Mouse (Mus musculus) liver, embryonic 14.5 days (tissue): ENCODE results near the gene Cyp2w1. TPM values are rescaled to one million over a fixed set of nuclear protein-coding genes. Genes with fewer than 3 reads are reported as not detected.

ENCODE experiments used
- ATAC-seq: fragments of 200-750 bp; cut with Nextera tagmentation; 2 replicates; pipeline ENCODE4 v1.8.0; 2017; ENCODE audit warnings: moderate number of reproducible peaks, mild to moderate bottlenecking, moderate library complexity; ENCODE audit not compliant: insufficient read depth
- DNase-seq, 3 experiments: peaks; one replicate each; pipeline ENCODE4 v3.0.0-alpha.2; 2012 to 2013; ENCODE audit warnings: low read depth in 3 of 3, low spot score in 3 of 3
- H3K27ac ChIP-seq: fragments of 300-500 bp; sonication (generic); 2 replicates; pipeline ENCODE4 v1.5.1; 2014; ENCODE audit warnings: moderate library complexity, mild to moderate bottlenecking, control low read depth, inconsistent platforms
- H3K27me3 ChIP-seq: fragments of 300-500 bp; sonication (generic); 2 replicates; pipeline ENCODE4 v1.6.1; 2014; ENCODE audit warnings: mild to moderate bottlenecking, low read length, moderate library complexity; ENCODE audit not compliant: control insufficient read depth, insufficient read depth
- H3K36me3 ChIP-seq: fragments of 300-500 bp; sonication (generic); replicated peaks from 2 replicates; pipeline ENCODE4 v1.6.1; 2014; ENCODE audit warnings: low read depth; ENCODE audit not compliant: control insufficient read depth, insufficient read depth
- H3K4me1 ChIP-seq, 2 experiments: fragments of 200-500 bp in 1 of 2; fragments of 300-500 bp in 1 of 2; sonication (generic) in 1 of 2; replicated peaks; 2 replicates each; pipeline ENCODE4 v1.6.1; 2012 to 2014; ENCODE audit warnings: antibody characterized with exemption in 1 of 2, inconsistent platforms in 1 of 2, low read length in 1 of 2; ENCODE audit not compliant: control insufficient read depth in 2 of 2, insufficient read depth in 2 of 2
- H3K4me2 ChIP-seq: fragments of 300-500 bp; sonication (generic); 2 replicates; pipeline ENCODE4 v1.6.1; 2014; ENCODE audit warnings: low read depth, mild to moderate bottlenecking, control low read depth, moderate library complexity
- H3K4me3 ChIP-seq, 2 experiments: fragments of 200-500 bp in 1 of 2; fragments of 300-500 bp in 1 of 2; sonication (generic) in 1 of 2; 2 replicates each; pipeline ENCODE4 v1.5.1; 2012 to 2014; ENCODE audit warnings: low read depth in 2 of 2, low read length in 2 of 2, mild to moderate bottlenecking in 2 of 2, control low read depth in 1 of 2, inconsistent platforms in 1 of 2, moderate library complexity in 1 of 2; ENCODE audit not compliant: insufficient read depth in 1 of 2
- H3K9ac ChIP-seq: fragments of 300-500 bp; sonication (generic); replicated peaks from 2 replicates; pipeline ENCODE4 v1.6.1; 2014; ENCODE audit warnings: mild to moderate bottlenecking, control low read depth, moderate library complexity
- H3K9me3 ChIP-seq: fragments of 300-500 bp; sonication (generic); 2 replicates; pipeline ENCODE4 v1.6.1; 2016; ENCODE audit warnings: low read length, mixed read lengths; ENCODE audit not compliant: control insufficient read depth
- CTCF ChIP-seq: IDR thresholded peaks from 2 replicates; pipeline ENCODE4 v1.5.1; 2016; ENCODE audit warnings: antibody characterized with exemption, low read depth, control low read depth
- EP300 ChIP-seq: IDR thresholded peaks from 2 replicates; pipeline ENCODE4 v1.6.1; 2016; ENCODE audit warnings: antibody characterized with exemption, low read depth
- WGBS: fragments of 180-500 bp; shearing (Covaris S2); extraction: QIAGEN DNeasy Blood & Tissue Kit; methylation state at CpG from one replicate; pipeline ENCODE4 v1.1.7; 2014; ENCODE audit not compliant: insufficient replicate concordance; 5-methylcytosine and 5-hydroxymethylcytosine counted together
- polyA plus RNA-seq, 2 experiments: library from polyadenylated mRNA; depleted of rRNA in 1 of 2; stranded (reverse) in 1 of 2; unstranded in 1 of 2; fragments of >200 nt; fragmentation: Nextera tagmentation in 1 of 2; extraction: Ambion mirVana in 1 of 2; gene quantifications; 2 replicates each; pipeline versions ENCODE4 v1.2.1 to v1.2.3; 2012 to 2014

Cyp2w1 gene
- polyA plus RNA-seq, 2 experiments: 0.03 TPM; not detected in 1

GRCm38 (mm10) chr5:139320424-139320823 lies 32.0 kb upstream of the Cyp2w1 start:
- H3K4me3 ChIP-seq: no peak overlapping the region
- DNase-seq (no peak), ATAC-seq (no peak)
- no peak overlapping the region for H3K4me2 ChIP-seq
- no peak overlapping the region for H3K27ac ChIP-seq
- no peak overlapping the region for H3K9ac ChIP-seq
- H3K36me3 ChIP-seq: no peaks in the 10 kb centered on the region
- 62% methylated on average over 7 of the region's 7 CpGs for WGBS
- H3K27me3 ChIP-seq: peaks cover 11% of the 10 kb centered on the region
- peaks cover 2 to 4% of the 10 kb centered on the region in 2 experiments; a peak in 2 of 4 replicates for H3K4me1 ChIP-seq
- no peak for TF ChIP-seq CTCF
- TF ChIP-seq EP300: no peak
- no peaks in the 10 kb centered on the region for H3K9me3 ChIP-seq

- no peak for ATAC-seq
- H3K4me1 ChIP-seq: peaks cover 7 to 10% of the 10 kb centered on the region in 2 experiments; a peak in 3 of 4 replicates
- H3K27me3 ChIP-seq: peaks cover 11% of the 10 kb centered on the region
- no peak for DNase-seq
- H3K4me2 ChIP-seq: no peak overlapping the region
- H3K4me3 ChIP-seq: no peak overlapping the region
- no peaks in the 10 kb centered on the region for H3K9me3 ChIP-seq
- no peak overlapping the region for H3K27ac ChIP-seq
- WGBS: 62% methylated on average over 6 of the region's 6 CpGs
- no peak for TF ChIP-seq EP300
- no peak for TF ChIP-seq CTCF
- H3K36me3 ChIP-seq: no peaks in the 10 kb centered on the region
- H3K9ac ChIP-seq: no peak overlapping the region
Observed at GRCm38 (mm10) chr5:139321331-139321730, 31.1 kb upstream of the Cyp2w1 start.

GRCm38 (mm10) chr5:139323260-139323924 lies 29.0 kb upstream of the Cyp2w1 start:
- Histone ChIP-seq H3K27me3 (peaks cover 11% of the 10 kb centered on the region), H3K4me1 (peaks cover 6 to 7% of the 10 kb centered on the region in 2 experiments; a peak in 3 of 4 replicates), H3K9ac (no peak overlapping the region), H3K36me3 (no peaks in the 10 kb centered on the region), H3K4me3 (no peak overlapping the region), H3K9me3 (no peaks in the 10 kb centered on the region), H3K27ac (no peak overlapping the region), H3K4me2 (peak overlapping the region; percentile 85; the same call in 1 of the 2 replicates)
- no peak for TF ChIP-seq CTCF
- TF ChIP-seq EP300: no peak
- ATAC-seq (no peak), DNase-seq (no peak)
- WGBS: 74% methylated on average over 9 of the region's 9 CpGs

- Histone ChIP-seq H3K27ac (no peak overlapping the region), H3K4me1 (peaks cover 6 to 7% of the 10 kb centered on the region in 2 experiments; a peak in 3 of 4 replicates), H3K4me2 (peak overlapping the region; percentile 85), H3K27me3 (peaks cover 11% of the 10 kb centered on the region), H3K9ac (no peak overlapping the region), H3K36me3 (no peaks in the 10 kb centered on the region), H3K9me3 (no peaks in the 10 kb centered on the region), H3K4me3 (peak overlapping the region; percentile 41 to 71; a peak in 2 of 4 replicates)
- WGBS: 52% methylated on average over 5 of the region's 5 CpGs
- no peak for ATAC-seq
- no peak for DNase-seq
- TF ChIP-seq EP300: no peak
- 0 out of 2 replicates have a peak, but pooled peaks have one; percentile 15 for TF ChIP-seq CTCF
Observed at GRCm38 (mm10) chr5:139324045-139324491, 28.3 kb upstream of the Cyp2w1 start.

- Histone ChIP-seq H3K27me3 (peaks cover 11% of the 10 kb centered on the region), H3K9ac (peak overlapping the region; percentile 58), H3K4me3 (peak overlapping the region; percentile 41 to 71), H3K27ac (no peak overlapping the region), H3K9me3 (no peaks in the 10 kb centered on the region), H3K36me3 (no peaks in the 10 kb centered on the region), H3K4me1 (peaks cover 6 to 7% of the 10 kb centered on the region in 2 experiments; a peak in 3 of 4 replicates), H3K4me2 (peak overlapping the region; percentile 85)
- DNase-seq: no peak
- ATAC-seq: peak; percentile 42
- TF ChIP-seq CTCF (no peak), EP300 (no peak)
- under 1% methylated on average over 58 of the region's 62 CpGs for WGBS
Observed at GRCm38 (mm10) chr5:139324691-139325394, 27.6 kb upstream of the Cyp2w1 start.
